Comparison of ENCODE assay signal across 15 mouse cellular contexts in the genomic region with DNA sequence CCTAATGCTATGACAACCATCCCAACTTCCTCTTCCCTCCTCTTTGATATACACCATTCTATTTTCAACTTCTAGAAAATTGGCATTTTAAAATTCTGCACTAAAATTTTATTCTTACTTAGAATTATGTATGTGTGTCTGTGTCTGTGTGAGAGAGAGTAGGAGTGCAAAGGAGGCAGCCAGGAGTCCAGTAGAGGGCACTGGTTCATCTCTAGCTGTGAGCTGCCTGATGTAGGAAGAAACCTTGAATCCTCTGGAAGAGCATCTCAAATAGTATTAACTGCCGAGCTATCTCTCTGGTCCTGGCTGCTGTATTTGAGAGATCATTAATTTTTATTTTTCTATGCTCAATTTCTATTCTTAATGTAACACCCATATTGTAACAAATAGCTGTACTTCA.
A peak's percentile ranks its signal among the peaks of the same experiment; 100 is the strongest.
DNase-seq lines count a peak whose midpoint lies in the region; ATAC-seq and TF ChIP-seq lines count a peak whose summit lies in the region.
"Had no signal": no experiment of that assay in that cellular context is flagged by ENCODE, and none has a peak within 500 bp of the region (broad histone marks: within the 10 kb centered on the region; RNA-seq: fewer than 3 reads in every experiment).

No protein-coding gene starts in this region.

- no peak overlapping the region for H3K9ac ChIP-seq in forebrain, embryonic 15.5 days (replicated peaks)
- H3K9ac ChIP-seq in forebrain, embryonic 13.5 days = no peak overlapping the region
- H3K9ac ChIP-seq: embryonic facial prominence, embryonic 13.5 days; hindbrain, embryonic 13.5 days; limb, embryonic 12.5 days; neural tube, embryonic 12.5 days had no signal

- peak; percentile 48 for TF ChIP-seq CTCF in left cerebral cortex, adult 2 months (IDR thresholded peaks at IDR 0.05)
- peak; percentile 25; the same call in 1 of the 2 replicates for TF ChIP-seq CTCF in E14TG2a.4 (conservative IDR thresholded peaks at IDR 0.05; ENCODE audit: low read length)
- TF ChIP-seq CTCF in brain, embryonic 14.5 days (IDR thresholded peaks at IDR 0.05; ENCODE audit: borderline replicate concordance, extremely low read depth, insufficient read depth, insufficient read length) = peak; percentile 50; the same call in 1 of the 2 replicates

- H3K27ac ChIP-seq in forebrain, embryonic 15.5 days (replicated peaks) = no peak overlapping the region
- no peak overlapping the region for H3K27ac ChIP-seq in forebrain, embryonic 13.5 days
- no peak overlapping the region for H3K27ac ChIP-seq in left cerebral cortex, adult 2 months
- H3K27ac ChIP-seq: embryonic facial prominence, embryonic 13.5 days; hindbrain, embryonic 13.5 days; limb, embryonic 12.5 days; neural tube, embryonic 12.5 days had no signal

- H3K9me3 ChIP-seq in forebrain, embryonic 15.5 days = no peaks in the 10 kb centered on the region
- H3K9me3 ChIP-seq in forebrain, embryonic 13.5 days (replicated peaks) = no peaks in the 10 kb centered on the region
- no peaks in the 10 kb centered on the region for H3K9me3 ChIP-seq in E14TG2a.4 (ENCODE audit: low read length)
- H3K9me3 ChIP-seq: embryonic facial prominence, embryonic 13.5 days; hindbrain, embryonic 13.5 days; limb, embryonic 12.5 days; neural tube, embryonic 12.5 days had no signal

- TF ChIP-seq POLR2A in brain, embryonic 14.5 days (IDR thresholded peaks at IDR 0.05; ENCODE audit: borderline replicate concordance, extremely low read depth, insufficient read depth, insufficient read length, poor library complexity, severe bottlenecking) = no peak

- 45% methylated on average over 1 of the region's 1 CpGs for WGBS in forebrain, embryonic 15.5 days
- WGBS in forebrain, embryonic 13.5 days = 45% methylated on average over 1 of the region's 1 CpGs

- DNase-seq in left cerebral cortex, adult 2 months (ENCODE audit: extremely low spot score in 1 of 2, low spot score in 2 of 2) = no peak
- DNase-seq in left cerebral cortex, adult 9 months (ENCODE audit: low spot score in 2 of 2) = no peak
- DNase-seq in brain, embryonic 14.5 days (ENCODE audit: low read depth) = peak; percentile 51
- DNase-seq in heart, postnatal 10 days = no peak
- no peak for DNase-seq in left cerebral cortex, postnatal 36 days (ENCODE audit: low spot score in 2 of 2)
- DNase-seq: right cerebral cortex, postnatal 14 days had no signal

- no peaks in the 10 kb centered on the region for H3K27me3 ChIP-seq in forebrain, embryonic 15.5 days
- no peaks in the 10 kb centered on the region for H3K27me3 ChIP-seq in forebrain, embryonic 13.5 days
- H3K27me3 ChIP-seq in E14TG2a.4 (ENCODE audit: insufficient read depth, low read length) = no peaks in the 10 kb centered on the region
- H3K27me3 ChIP-seq: CH12.LX; embryonic facial prominence, embryonic 13.5 days; hindbrain, embryonic 13.5 days; limb, embryonic 12.5 days; neural tube, embryonic 12.5 days had no signal

- intact Hi-C loops in left cerebral cortex, adult 2 months (cut with DNase I) = loop anchor here (2.0 to 10.0 kb wide), 2 partner anchors 270 to 356 kb away; no protein-coding TSS in a partner anchor
- intact Hi-C loops in heart, postnatal 10 days (cut with DNase I) = no loop called here
- intact Hi-C loops in left cerebral cortex, postnatal 36 days (cut with DNase I) = no loop called here

- no peak overlapping the region for H3K4me2 ChIP-seq in forebrain, embryonic 15.5 days (replicated peaks)
- H3K4me2 ChIP-seq in forebrain, embryonic 13.5 days = no peak overlapping the region
- H3K4me2 ChIP-seq: embryonic facial prominence, embryonic 13.5 days; heart, embryonic 11.5 days; hindbrain, embryonic 13.5 days; limb, embryonic 12.5 days; neural tube, embryonic 12.5 days had no signal

- H3K36me3 ChIP-seq in forebrain, embryonic 15.5 days = no peaks in the 10 kb centered on the region
- H3K36me3 ChIP-seq in forebrain, embryonic 13.5 days (ENCODE audit: poor library complexity, severe bottlenecking) = no peaks in the 10 kb centered on the region
- H3K36me3 ChIP-seq in E14TG2a.4 (ENCODE audit: insufficient read depth, low read length) = no peaks in the 10 kb centered on the region
- H3K36me3 ChIP-seq: embryonic facial prominence, embryonic 13.5 days; hindbrain, embryonic 13.5 days; limb, embryonic 12.5 days; neural tube, embryonic 12.5 days had no signal

- no peak overlapping the region for H3K4me3 ChIP-seq in forebrain, embryonic 15.5 days
- no peak overlapping the region for H3K4me3 ChIP-seq in forebrain, embryonic 13.5 days
- H3K4me3 ChIP-seq in left cerebral cortex, adult 2 months = no peak overlapping the region
- no peak overlapping the region for H3K4me3 ChIP-seq in E14TG2a.4 (replicated peaks; ENCODE audit: low read length)
- H3K4me3 ChIP-seq: embryonic facial prominence, embryonic 13.5 days; hindbrain, embryonic 13.5 days; limb, embryonic 12.5 days; neural tube, embryonic 12.5 days had no signal

- 0 out of 2 replicates have a peak, but pooled peaks have one; percentile 23 for ATAC-seq in forebrain, embryonic 15.5 days (replicated peaks)
- ATAC-seq in forebrain, embryonic 13.5 days = no peak

- no peaks in the 10 kb centered on the region for H3K4me1 ChIP-seq in forebrain, embryonic 15.5 days
- H3K4me1 ChIP-seq in forebrain, embryonic 13.5 days = no peaks in the 10 kb centered on the region
- no peaks in the 10 kb centered on the region for H3K4me1 ChIP-seq in E14TG2a.4 (replicated peaks; ENCODE audit: low read depth, low read length)
- H3K4me1 ChIP-seq: embryonic facial prominence, embryonic 13.5 days; hindbrain, embryonic 13.5 days; limb, embryonic 12.5 days; neural tube, embryonic 12.5 days had no signal
